Mouse (Mus musculus): ENCODE measurements at regions not wholly inside any gene's neighbourhood (a gene's known extent, or its start where the extent isn't known, plus 50 kb on each side); places are given as distances from the start of the nearest gene placed in this dataset.
A peak's percentile ranks its signal among the peaks of the same experiment; 100 is the strongest.

GRCm38 (mm10) chr12:52368034-52368433 is 135.7 kb upstream of the Arhgap5 start:
- DNase-seq (ENCODE audit: low spot score): no peak

GRCm38 (mm10) chr12:52368466-52368865 is 135.3 kb upstream of the Arhgap5 start:
- no peak for DNase-seq (ENCODE audit: low spot score)

GRCm38 (mm10) chr12:52370153-52370710 is 133.5 kb upstream of the Arhgap5 start:
- no peak for DNase-seq (ENCODE audit: low spot score)

- DNase-seq (ENCODE audit: low spot score): no peak
Observed at GRCm38 (mm10) chr12:52375116-52375515, 128.7 kb upstream of the Arhgap5 start.

- no peak for DNase-seq (ENCODE audit: low spot score)
Observed at GRCm38 (mm10) chr12:52376692-52377462, 126.9 kb upstream of the Arhgap5 start.

- no peak for DNase-seq (ENCODE audit: low spot score)
Observed at GRCm38 (mm10) chr12:52377463-52377848, 126.3 kb upstream of the Arhgap5 start.

GRCm38 (mm10) chr12:52379245-52379644 is 124.5 kb upstream of the Arhgap5 start:
- no peak for DNase-seq (ENCODE audit: low spot score)

- no peak for DNase-seq (ENCODE audit: low spot score)
Observed at GRCm38 (mm10) chr12:52379960-52380359, 123.8 kb upstream of the Arhgap5 start.

- no peak for DNase-seq (ENCODE audit: low spot score)
Observed at GRCm38 (mm10) chr12:52381161-52381967, 122.4 kb upstream of the Arhgap5 start.

GRCm38 (mm10) chr12:52381968-52382325 is 121.8 kb upstream of the Arhgap5 start:
- DNase-seq (ENCODE audit: low spot score): no peak

GRCm38 (mm10) chr12:52382832-52383580 is 120.8 kb upstream of the Arhgap5 start:
- DNase-seq (ENCODE audit: low spot score): peak; percentile 58

GRCm38 (mm10) chr12:52389552-52389951 is 114.2 kb upstream of the Arhgap5 start:
- no peak for DNase-seq (ENCODE audit: low spot score)

- DNase-seq (ENCODE audit: low spot score): no peak
Observed at GRCm38 (mm10) chr12:52390242-52390641, 113.5 kb upstream of the Arhgap5 start.

- DNase-seq (ENCODE audit: low spot score): no peak
Observed at GRCm38 (mm10) chr12:52392636-52393035, 111.1 kb upstream of the Arhgap5 start.

GRCm38 (mm10) chr12:52393981-52394718 is 109.6 kb upstream of the Arhgap5 start:
- no peak for DNase-seq (ENCODE audit: low spot score)

- no peak for DNase-seq (ENCODE audit: low spot score)
Observed at GRCm38 (mm10) chr12:52394719-52395062, 109.1 kb upstream of the Arhgap5 start.

- no peak for DNase-seq (ENCODE audit: low spot score)
Observed at GRCm38 (mm10) chr12:52395111-52395510, 108.7 kb upstream of the Arhgap5 start.

- DNase-seq (ENCODE audit: low spot score): no peak
Observed at GRCm38 (mm10) chr12:52396178-52396841, 107.5 kb upstream of the Arhgap5 start.

- no peak for DNase-seq (ENCODE audit: low spot score)
Observed at GRCm38 (mm10) chr12:52397718-52398510, 105.9 kb upstream of the Arhgap5 start.

GRCm38 (mm10) chr12:52398511-52398975 is 105.2 kb upstream of the Arhgap5 start:
- no peak for DNase-seq (ENCODE audit: low spot score)
